Mouse (Mus musculus) E14TG2a.4 (cell line): ENCODE results near the gene Tmem8b.

Experiments
- H3K27me3 ChIP-seq: 2 replicates; pipeline ENCODE4 v1.6.1; 2014; ENCODE audit warnings: low read length, control low read depth; ENCODE audit not compliant: insufficient read depth
- H3K36me3 ChIP-seq: 2 replicates; pipeline ENCODE4 v1.6.1; 2014; ENCODE audit warnings: low read length, control low read depth; ENCODE audit not compliant: insufficient read depth
- H3K4me1 ChIP-seq: replicated peaks from 2 replicates; pipeline ENCODE4 v1.6.1; 2014; ENCODE audit warnings: low read depth, low read length, control low read depth
- H3K4me3 ChIP-seq: replicated peaks from 2 replicates; pipeline ENCODE4 v1.5.1; 2014; ENCODE audit warnings: mild to moderate bottlenecking, low read length
- H3K9me3 ChIP-seq: 2 replicates; pipeline ENCODE4 v1.6.1; 2014; ENCODE audit warnings: low read length, control low read depth
- CTCF ChIP-seq: conservative IDR thresholded peaks from 2 replicates; pipeline ENCODE4 v1.5.1; 2014; ENCODE audit warnings: low read length
- NANOG ChIP-seq: IDR thresholded peaks from 2 replicates; pipeline ENCODE4 v1.6.1; 2014; ENCODE audit warnings: borderline replicate concordance, low read length, mixed read lengths
- POU5F1 ChIP-seq: IDR thresholded peaks from 2 replicates; pipeline ENCODE4 v1.6.1; 2014; ENCODE audit warnings: low read length, borderline replicate concordance

Gene Tmem8b

GRCm38 (mm10) chr4:43652726-43653125 is 16.0 kb upstream of the Tmem8b start:
- H3K4me3 ChIP-seq, result peak overlapping the region; percentile 57
- peaks cover 50% of the 10 kb centered on the region for H3K4me1 ChIP-seq
- TF ChIP-seq NANOG, result no peak
- no peak for TF ChIP-seq CTCF
- TF ChIP-seq POU5F1, result no peak
- peaks cover 7% of the 10 kb centered on the region for H3K9me3 ChIP-seq
- no peaks in the 10 kb centered on the region for H3K36me3 ChIP-seq
- peaks cover 7% of the 10 kb centered on the region; the same call in 1 of the 2 replicates for H3K27me3 ChIP-seq

GRCm38 (mm10) chr4:43653161-43654015 is 15.4 kb upstream of the Tmem8b start, which contains the start of gene Spag8:
Gene Spag8 (minus strand): TSS chr4:43653594.
- Histone ChIP-seq H3K9me3 (peaks cover 7% of the 10 kb centered on the region), H3K4me1 (peaks cover 44% of the 10 kb centered on the region), H3K36me3 (no peaks in the 10 kb centered on the region), H3K27me3 (peaks cover 5% of the 10 kb centered on the region; the same call in 1 of the 2 replicates), H3K4me3 (peak within 1 kb of the TSS; percentile 57)
- TF ChIP-seq NANOG (no peak), CTCF (no peak), POU5F1 (no peak)

DNA sequence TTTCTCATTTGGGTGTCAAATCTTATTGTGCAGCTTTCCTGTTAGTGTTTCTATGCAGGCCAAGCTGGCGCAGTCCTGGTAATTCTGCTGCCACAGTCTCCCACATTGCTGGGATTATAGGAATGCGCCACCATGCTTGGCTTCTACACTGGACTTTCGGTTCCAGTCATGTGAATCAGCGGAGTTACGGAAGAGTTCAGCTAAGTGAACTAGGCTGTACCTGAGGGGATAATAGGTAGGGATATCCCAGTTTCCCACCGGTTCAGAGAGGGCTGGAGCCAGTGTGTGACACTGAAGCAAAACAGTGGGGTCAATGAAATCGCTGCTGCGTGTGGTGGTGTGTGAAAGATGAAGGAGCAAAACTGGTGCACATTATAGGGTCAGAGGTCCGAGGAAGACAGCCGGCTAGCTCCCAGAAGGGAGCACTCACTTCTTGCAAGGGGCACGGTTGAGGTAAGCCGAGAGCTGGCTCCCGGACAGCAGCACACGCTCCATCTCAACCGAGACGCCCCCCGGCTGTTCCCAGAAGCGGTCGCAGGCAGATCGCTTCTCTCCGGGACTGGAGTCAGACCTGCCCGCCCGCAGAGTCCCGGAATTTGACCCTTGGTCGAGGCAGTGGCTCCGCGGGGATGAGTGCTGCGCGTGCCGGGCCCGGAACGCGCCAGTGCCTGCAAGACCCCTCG is 13.0 kb upstream of the Tmem8b start:
- H3K4me1 ChIP-seq, result peaks cover 45% of the 10 kb centered on the region
- H3K9me3 ChIP-seq, result no peaks in the 10 kb centered on the region
- no peak for TF ChIP-seq CTCF
- no peak for TF ChIP-seq POU5F1
- TF ChIP-seq NANOG, result no peak
- H3K27me3 ChIP-seq, result peaks cover 13% of the 10 kb centered on the region
- peak overlapping the region; percentile 94 for H3K4me3 ChIP-seq
- no peaks in the 10 kb centered on the region for H3K36me3 ChIP-seq

GRCm38 (mm10) chr4:43656339-43657109 is 12.2 kb upstream of the Tmem8b start, which contains the start of gene Hint2:
Gene Hint2 (minus strand): TSS chr4:43656466.
- Histone ChIP-seq H3K36me3 (no peaks in the 10 kb centered on the region), H3K27me3 (peaks cover 20% of the 10 kb centered on the region), H3K9me3 (no peaks in the 10 kb centered on the region), H3K4me3 (peak within 1 kb of the TSS; percentile 94), H3K4me1 (peaks cover 45% of the 10 kb centered on the region)
- no peak for TF ChIP-seq NANOG
- TF ChIP-seq POU5F1, result no peak
- TF ChIP-seq CTCF, result no peak

- TF ChIP-seq POU5F1 (no peak), NANOG (no peak), CTCF (no peak)
- Histone ChIP-seq H3K4me3 (peak overlapping the region; percentile 94), H3K9me3 (no peaks in the 10 kb centered on the region), H3K27me3 (peaks cover 26% of the 10 kb centered on the region), H3K4me1 (peaks cover 45% of the 10 kb centered on the region), H3K36me3 (no peaks in the 10 kb centered on the region)
These were observed 11.6 kb upstream of the Tmem8b start for GRCm38 (mm10) chr4:43657146-43657545.

DNA sequence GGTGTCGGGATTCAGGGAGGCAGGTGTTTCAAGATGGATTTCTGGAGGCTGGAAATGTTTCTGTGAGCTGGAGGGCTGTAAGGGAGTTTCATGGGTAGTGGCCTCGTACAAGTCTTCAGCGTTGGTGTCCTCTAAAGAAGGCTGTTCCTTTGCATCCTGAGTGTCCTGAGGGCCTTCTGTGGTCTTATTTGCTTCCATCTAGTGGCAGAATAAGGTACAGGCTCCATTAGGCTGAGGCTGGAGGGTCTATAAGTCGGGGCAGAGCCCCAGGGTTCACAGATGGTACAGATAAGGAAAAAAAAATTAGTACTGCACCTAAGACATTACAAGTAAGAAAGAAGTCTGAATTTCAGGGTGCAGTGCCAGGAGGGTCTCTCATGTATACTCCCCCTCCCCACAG is 2.4 kb upstream of the Tmem8b start:
- Histone ChIP-seq H3K9me3 (no peaks in the 10 kb centered on the region), H3K4me3 (no peak overlapping the region), H3K4me1 (peaks cover 17% of the 10 kb centered on the region), H3K27me3 (peaks cover 66% of the 10 kb centered on the region), H3K36me3 (no peaks in the 10 kb centered on the region)
- TF ChIP-seq NANOG (no peak), CTCF (peak; percentile 47)

DNA sequence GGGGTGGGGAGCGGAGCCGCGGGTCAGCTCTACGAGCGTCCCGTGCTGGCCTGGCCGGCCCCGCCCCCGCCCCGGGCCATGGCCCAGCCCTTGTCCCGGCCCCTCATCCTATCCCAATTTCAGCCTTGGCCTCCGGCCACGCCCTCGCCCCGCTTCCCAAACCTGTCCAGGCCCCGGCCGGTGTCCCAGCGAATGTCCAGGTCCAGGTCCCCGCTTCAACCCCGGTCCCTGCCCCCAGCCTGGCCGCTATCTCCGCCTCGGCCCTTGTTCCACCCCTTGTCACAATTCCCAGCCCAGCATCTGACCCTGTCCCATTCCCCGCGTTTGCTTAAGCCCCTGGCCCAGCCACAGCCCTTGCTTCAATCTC is 640 bp downstream of the Tmem8b start:
- no peak for TF ChIP-seq CTCF
- no peak for TF ChIP-seq NANOG
- TF ChIP-seq POU5F1, result no peak
- 0 out of 2 replicates have a peak, but pooled peaks cover under 1% of the 10 kb centered on the region for H3K36me3 ChIP-seq
- peaks cover 44% of the 10 kb centered on the region for H3K27me3 ChIP-seq
- no peaks in the 10 kb centered on the region for H3K9me3 ChIP-seq
- peaks cover 33% of the 10 kb centered on the region for H3K4me1 ChIP-seq
- peak overlapping the region; percentile 82 for H3K4me3 ChIP-seq

- TF ChIP-seq CTCF (peak; percentile 75), POU5F1 (no peak)
- H3K9me3 ChIP-seq, result no peaks in the 10 kb centered on the region
- H3K27me3 ChIP-seq, result peaks cover 22% of the 10 kb centered on the region
- H3K36me3 ChIP-seq, result 0 out of 2 replicates have a peak, but pooled peaks cover 3% of the 10 kb centered on the region
- H3K4me1 ChIP-seq, result peaks cover 50% of the 10 kb centered on the region
- no peak overlapping the region for H3K4me3 ChIP-seq
These were observed 3.3 kb downstream of the Tmem8b start for GRCm38 (mm10) chr4:43672070-43672469.
